Mouse (Mus musculus): ENCODE measurements around the gene Zbtb41.

- TF ChIP-seq CTCF (IDR thresholded peaks at IDR 0.05; ENCODE audit: low read depth, low read length) (no peak), POLR2A (IDR thresholded peaks at IDR 0.05; ENCODE audit: borderline replicate concordance, low read depth, low read length) (no peak)
Observed at GRCm38 (mm10) chr1:139465936-139466335, 43.8 kb downstream of the Zbtb41 start.

Measured in bone marrow macrophage, adult 2 months (primary cell).